Mouse (Mus musculus): ENCODE results near the gene Map4k1. TPM values are rescaled to one million over a fixed set of nuclear protein-coding genes. Genes with fewer than 3 reads are reported as not detected.

Gene Map4k1
- polyA plus RNA-seq, 1 experiment from 2014 or later, result 12.2 TPM

DNA sequence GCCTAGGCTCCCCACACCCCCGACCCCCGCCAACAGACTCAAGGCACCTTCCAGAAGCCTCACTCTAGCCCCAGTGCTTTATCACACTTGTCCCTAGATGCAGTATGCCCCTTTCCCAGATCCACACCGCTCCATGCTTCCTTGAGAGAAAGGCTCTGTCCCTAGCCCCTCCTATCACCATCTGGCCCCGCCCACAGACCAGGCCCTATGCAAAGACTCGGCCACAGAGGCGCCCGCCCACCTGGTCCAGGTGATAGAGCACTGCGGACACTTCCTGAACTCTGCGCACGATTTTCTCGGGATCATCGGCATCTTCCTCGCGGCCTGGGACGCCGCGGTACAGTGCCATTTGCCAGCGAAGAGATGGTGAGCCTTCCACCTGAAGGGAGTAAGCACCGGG is 71.0 kb downstream of the Map4k1 start:
- ATAC-seq (replicated peaks; ENCODE audit: extremely low read depth, insufficient read depth, low FRiP score), result no peak
- Histone ChIP-seq H3K9me3 (replicated peaks; ENCODE audit: control insufficient read depth, low read length) (no peaks in the 10 kb centered on the region; the same call in 1 of the 2 replicates), H3K36me3 (ENCODE audit: control insufficient read depth, insufficient read depth) (no peaks in the 10 kb centered on the region), H3K27ac (ENCODE audit: low read length) (no peak overlapping the region), H3K9ac (ENCODE audit: low read length) (no peak overlapping the region), H3K27me3 (ENCODE audit: control insufficient read depth, insufficient read depth, low read length) (peaks cover 52% of the 10 kb centered on the region), H3K4me1 (ENCODE audit: control insufficient read depth, insufficient read depth, low read length) (no peaks in the 10 kb centered on the region), H3K4me2 (ENCODE audit: low read depth, low read length) (no peak overlapping the region), H3K4me3 (ENCODE audit: low read length) (no peak overlapping the region)
- 4% methylated on average over 19 of the region's 19 CpGs for WGBS

Small RNAs within 50 kb of the gene (microRNA-seq; reads per million reads assigned to microRNA genes)
- not detected for gene Gm44408

Other genes with a start within 250 kb of the Map4k1 start
- gene Mrps12, start 240.2 kb upstream of the Map4k1 start, polyA plus RNA-seq (2015; fragmentation: Nextera tagmentation; extraction: Ambion mirVana), result 122 TPM in 2 replicates
- 20.8 and 21.4 TPM in 2 replicates for gene Sars2, start 240.1 kb upstream of the Map4k1 start, polyA plus RNA-seq (2015; fragmentation: Nextera tagmentation; extraction: Ambion mirVana)
- not detected in 2 replicates for gene Ccer2, start 225.9 kb upstream of the Map4k1 start, polyA plus RNA-seq (2015; fragmentation: Nextera tagmentation; extraction: Ambion mirVana)
- 60.4 and 65.1 TPM in 2 replicates for gene Sirt2, start 215.3 kb upstream of the Map4k1 start, polyA plus RNA-seq (2015; fragmentation: Nextera tagmentation; extraction: Ambion mirVana)
- gene Nfkbib, start 214.5 kb upstream of the Map4k1 start, polyA plus RNA-seq (2015; fragmentation: Nextera tagmentation; extraction: Ambion mirVana), result 34.7 and 41.0 TPM in 2 replicates
- gene Rinl, start 193.1 kb upstream of the Map4k1 start, polyA plus RNA-seq (2015; fragmentation: Nextera tagmentation; extraction: Ambion mirVana), result 5.8 and 11.1 TPM in 2 replicates
- 135 and 139 TPM in 2 replicates for gene Hnrnpl, start 173.5 kb upstream of the Map4k1 start, polyA plus RNA-seq (2015; fragmentation: Nextera tagmentation; extraction: Ambion mirVana)
- 281 and 288 TPM in 2 replicates for gene Ech1, start 156.8 kb upstream of the Map4k1 start, polyA plus RNA-seq (2015; fragmentation: Nextera tagmentation; extraction: Ambion mirVana)
- gene Lgals4, start 148.2 kb upstream of the Map4k1 start, polyA plus RNA-seq (2015; fragmentation: Nextera tagmentation; extraction: Ambion mirVana), result 12.3 and 17.4 TPM in 2 replicates
- gene Lgals7, start 118.2 kb upstream of the Map4k1 start, polyA plus RNA-seq (2015; fragmentation: Nextera tagmentation; extraction: Ambion mirVana), result 1.5 and 2.1 TPM in 2 replicates
- 0.41 and 0.42 TPM in 2 replicates for gene Capn12, start 100.6 kb upstream of the Map4k1 start, polyA plus RNA-seq (2015; fragmentation: Nextera tagmentation; extraction: Ambion mirVana)
- 260 and 301 TPM in 2 replicates for gene Actn4, start 19.7 kb upstream of the Map4k1 start, polyA plus RNA-seq (2015; fragmentation: Nextera tagmentation; extraction: Ambion mirVana)
- 262 and 283 TPM in 2 replicates for gene Eif3k, start 186 bp upstream of the Map4k1 start, polyA plus RNA-seq (2015; fragmentation: Nextera tagmentation; extraction: Ambion mirVana)
- gene Ryr1, start 143.1 kb downstream of the Map4k1 start, polyA plus RNA-seq (2015; fragmentation: Nextera tagmentation; extraction: Ambion mirVana), result 0.22 and 0.29 TPM in 2 replicates
- gene Rasgrp4, start 152.8 kb downstream of the Map4k1 start, polyA plus RNA-seq (2015; fragmentation: Nextera tagmentation; extraction: Ambion mirVana), result 0.38 and 0.81 TPM in 2 replicates
- 17.3 and 18.8 TPM in 2 replicates for gene Fam98c, start 174.2 kb downstream of the Map4k1 start, polyA plus RNA-seq (2015; fragmentation: Nextera tagmentation; extraction: Ambion mirVana)
- 0.14 and 0.59 TPM in 2 replicates for gene Ggn, start 188.2 kb downstream of the Map4k1 start, polyA plus RNA-seq (2015; fragmentation: Nextera tagmentation; extraction: Ambion mirVana)
- 1.2 and 2.0 TPM in 2 replicates for gene Spred3, start 188.4 kb downstream of the Map4k1 start, polyA plus RNA-seq (2015; fragmentation: Nextera tagmentation; extraction: Ambion mirVana)
- 218 and 225 TPM in 2 replicates for gene Psmd8, start 198.7 kb downstream of the Map4k1 start, polyA plus RNA-seq (2015; fragmentation: Nextera tagmentation; extraction: Ambion mirVana)
- 0.09 and 0.45 TPM in 2 replicates for gene Catsperg1, start 232.0 kb downstream of the Map4k1 start, polyA plus RNA-seq (2015; fragmentation: Nextera tagmentation; extraction: Ambion mirVana)